Mouse (Mus musculus) layer of hippocampus, adult 18-20 months (tissue): ENCODE data around the gene Lama4. TPM values are rescaled to one million over a fixed set of nuclear protein-coding genes. Genes with fewer than 3 reads are reported as not detected.

ENCODE experiments used
- DNase-seq, 2 experiments: peaks; one replicate each; pipeline ENCODE4 v3.0.0; 2022; ENCODE audit warnings: low spot score in 2 of 2
- total RNA-seq, 2 experiments: library from RNA; stranded (reverse); gene quantifications; 2 replicates each; pipeline ENCODE4 v1.2.3; 2021

The Lama4 gene
- total RNA-seq, 2 experiments from 2014 or later: 3.1 to 3.4 TPM

GRCm38 (mm10) chr10:39141401-39141800 lies 176.1 kb downstream of the Lama4 start:
- no peak for DNase-seq

GRCm38 (mm10) chr10:39142216-39142615 lies 176.9 kb downstream of the Lama4 start:
- no peak for DNase-seq

GRCm38 (mm10) chr10:39156719-39157118 lies 191.4 kb downstream of the Lama4 start:
- no peak for DNase-seq

- DNase-seq: no peak
These were observed 192.0 kb downstream of the Lama4 start for GRCm38 (mm10) chr10:39157321-39157720.

- DNase-seq: no peak
These were observed 193.0 kb downstream of the Lama4 start for GRCm38 (mm10) chr10:39158306-39158705.

Other genes with a start within 250 kb of the Lama4 start
- gene Rfpl4b, start 143.7 kb upstream of the Lama4 start, total RNA-seq: not detected
- 10 to 100 TPM; 11.6 to 11.8 TPM for gene Fam229b, start 168.4 kb downstream of the Lama4 start, total RNA-seq
- gene Tube1, start 168.5 kb downstream of the Lama4 start, total RNA-seq: 1 to 10 TPM; 1.6 to 2.4 TPM
- gene Ccn6, start 198.3 kb downstream of the Lama4 start, total RNA-seq: under 1 TPM in 1 of 2 experiments, not detected in 1; 0.53 TPM